Mouse (Mus musculus): ENCODE data around the gene Hcn3.

- TF ChIP-seq CTCF (IDR thresholded peaks at IDR 0.05; ENCODE audit: low read depth, low read length) (no peak), TAL1 (conservative IDR thresholded peaks at IDR 0.05; ENCODE audit: low read depth, low read length) (no peak)
These were observed 52.5 kb downstream of the Hcn3 start for GRCm38 (mm10) chr3:89107545-89107944.

All from G1E (cell line).